Mouse (Mus musculus) right cerebral cortex, postnatal 25 days (tissue): ENCODE measurements around the gene Hmces.

ENCODE experiments used
- DNase-seq: peaks from one replicate; pipeline ENCODE4 v3.0.0; 2022

The Hmces gene

DNA sequence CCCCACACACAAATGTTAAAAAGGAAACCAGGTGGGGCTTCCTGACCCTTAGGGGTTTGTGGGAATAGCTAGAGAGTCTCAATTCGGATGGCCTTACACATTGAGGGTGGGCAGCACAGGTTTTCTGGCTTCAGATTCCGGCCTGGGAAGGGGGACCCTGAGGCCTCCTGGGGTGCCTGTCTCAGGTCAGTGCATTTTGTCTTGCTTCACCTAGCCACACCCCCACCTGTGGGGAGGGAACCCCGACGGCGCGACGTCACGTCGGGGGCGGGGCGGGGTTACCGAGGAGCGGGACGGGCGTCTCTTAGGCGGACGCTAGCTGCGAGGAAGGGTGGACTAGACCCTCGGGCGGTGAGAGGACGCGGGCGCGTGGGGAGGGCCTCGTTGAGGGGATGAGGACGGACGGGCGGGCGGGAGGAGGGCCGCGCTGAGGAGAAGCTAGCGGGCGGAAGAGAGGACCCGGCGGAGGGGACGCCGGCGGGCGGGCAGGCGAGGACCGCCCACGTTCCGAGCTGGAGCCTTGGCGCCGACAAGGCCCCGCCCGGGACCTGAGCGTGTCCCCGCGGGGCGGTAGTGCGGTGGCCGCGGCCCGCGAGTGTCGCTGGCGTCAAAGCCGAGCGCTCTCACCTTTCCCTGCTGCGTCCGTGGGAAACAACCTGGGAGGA, at the start of gene Hmces:
Gene Hmces (plus strand): TSS at position 275 of the 665 bp plus-strand sequence.
- peak; percentile 70 for DNase-seq

DNA sequence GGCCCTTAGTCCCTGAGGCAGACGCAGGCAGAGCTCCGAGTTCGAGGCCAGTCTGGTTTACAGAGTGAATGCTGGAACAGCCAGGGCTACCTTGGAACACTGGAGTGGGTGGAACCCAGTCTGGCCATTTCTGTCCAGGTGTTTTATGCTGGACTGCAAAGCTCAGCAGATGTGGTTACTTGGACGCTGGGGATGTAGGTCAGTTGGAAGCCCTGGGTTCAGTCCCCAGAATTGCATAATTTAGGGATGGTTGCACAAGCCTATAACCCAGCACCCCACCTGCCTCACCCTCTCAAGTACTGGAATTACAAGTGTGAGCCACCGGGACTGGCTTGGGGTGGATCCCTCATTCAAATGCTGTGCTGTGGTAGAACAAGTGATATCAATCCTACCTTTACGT, 47.5 kb upstream of the Hmces start:
- DNase-seq = no peak

DNA sequence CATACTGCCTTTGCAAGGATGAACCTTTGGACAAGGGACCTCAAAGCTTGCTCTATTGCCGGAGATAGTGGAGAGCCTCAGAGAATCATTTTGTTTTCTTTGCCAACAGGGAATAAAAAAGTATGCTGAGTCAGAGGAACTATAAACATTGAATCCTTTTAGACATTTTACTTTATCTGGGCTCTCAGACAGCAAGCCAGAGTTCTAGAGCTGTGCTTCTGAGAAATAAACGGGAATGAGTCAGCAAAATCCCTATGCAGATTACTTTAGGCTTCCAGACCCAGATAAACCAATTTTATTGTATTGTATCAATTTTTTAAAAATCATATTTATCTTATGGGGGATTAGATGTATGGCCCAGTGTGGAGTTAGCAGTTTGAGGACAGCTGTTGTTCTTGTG, 46.5 kb upstream of the Hmces start:
- no peak for DNase-seq

DNA sequence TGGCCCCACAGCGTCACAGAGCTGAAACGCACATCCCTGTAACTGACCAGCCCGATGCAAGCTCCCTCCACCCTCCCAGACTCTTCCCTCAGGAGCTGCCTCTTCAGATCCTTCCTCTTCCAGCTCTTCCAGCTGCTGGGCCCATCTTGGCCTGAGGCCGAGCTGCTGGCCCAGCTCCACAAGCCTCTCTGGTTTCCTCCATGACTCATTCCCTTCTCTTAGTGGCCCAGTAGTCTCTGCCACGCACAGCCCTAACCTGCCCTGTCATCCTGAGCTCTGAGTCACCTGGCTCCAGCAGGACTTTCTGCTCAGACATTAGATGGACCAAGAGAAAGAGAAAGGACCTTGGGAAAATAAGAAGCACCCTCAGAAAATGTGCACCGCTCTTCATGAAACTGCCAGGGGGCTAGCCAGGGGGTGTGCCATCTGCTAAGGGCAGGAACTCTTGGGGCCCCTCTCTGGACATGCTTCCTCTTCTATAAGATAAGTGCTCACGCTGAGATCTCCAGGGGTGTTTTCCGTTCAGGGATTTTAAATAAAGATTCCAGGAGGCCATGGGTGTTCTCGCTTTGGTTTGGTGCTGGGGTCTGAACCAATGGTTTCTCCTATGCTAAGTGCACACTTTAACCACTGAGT, 44.7 kb upstream of the Hmces start:
- no peak for DNase-seq

DNA sequence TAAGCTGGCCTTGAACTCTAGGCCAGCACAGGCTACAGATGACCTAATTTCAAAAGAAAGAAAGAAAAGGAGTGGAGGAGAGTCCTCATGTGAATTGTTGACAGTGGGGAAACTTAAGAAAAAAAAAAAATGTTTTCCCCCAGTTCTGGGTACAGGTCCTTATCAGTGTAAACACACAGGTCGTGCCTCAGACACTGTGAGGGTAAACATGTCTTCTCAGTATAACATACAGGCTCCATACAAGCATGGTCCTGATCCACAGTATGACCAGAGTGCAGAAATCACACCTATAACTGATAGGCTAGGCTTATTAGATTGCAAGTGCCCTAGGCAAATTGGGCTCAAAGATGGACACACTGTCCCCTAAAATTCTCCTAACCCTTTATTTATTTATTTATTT, 43.3 kb upstream of the Hmces start:
- DNase-seq = no peak

DNA sequence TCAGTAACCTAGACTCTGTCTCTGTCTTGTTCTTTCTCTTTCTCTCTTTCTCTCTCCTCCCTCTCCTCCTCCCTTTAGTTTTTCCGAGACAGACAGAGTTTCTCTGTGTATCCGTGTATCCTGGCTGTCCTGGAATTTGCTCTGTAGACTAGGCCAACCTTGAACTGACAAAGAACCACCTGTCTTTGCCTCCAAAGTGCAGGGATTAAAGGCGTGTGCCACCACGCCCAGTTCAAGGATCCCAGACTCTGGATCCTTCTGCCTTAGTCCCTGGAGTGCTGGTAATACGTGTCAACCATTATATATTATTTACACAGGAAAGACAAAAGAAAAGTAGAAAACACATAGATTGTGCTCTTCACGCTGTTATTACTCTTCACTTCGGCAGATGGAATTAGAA, 42.5 kb upstream of the Hmces start:
- DNase-seq = no peak

DNA sequence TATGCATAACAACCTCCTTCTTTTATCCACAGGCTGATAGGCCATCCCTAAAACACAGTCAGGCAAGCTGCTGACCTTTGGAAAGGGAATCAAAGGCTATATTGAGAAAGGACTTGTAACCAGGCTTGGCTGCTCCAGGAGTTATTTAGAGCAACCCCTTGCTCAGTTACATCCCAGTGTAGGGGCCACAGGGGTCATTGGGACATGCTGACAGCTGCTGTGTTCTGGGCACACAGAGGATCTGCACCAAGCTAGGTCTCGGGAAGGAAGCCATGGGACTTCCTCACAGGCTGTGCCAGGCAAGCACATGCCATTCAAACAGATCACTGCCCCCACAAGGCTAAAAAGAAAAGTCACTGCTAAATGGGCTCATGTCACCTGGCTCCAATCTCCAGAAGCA, 40.6 kb upstream of the Hmces start:
- no peak for DNase-seq

DNA sequence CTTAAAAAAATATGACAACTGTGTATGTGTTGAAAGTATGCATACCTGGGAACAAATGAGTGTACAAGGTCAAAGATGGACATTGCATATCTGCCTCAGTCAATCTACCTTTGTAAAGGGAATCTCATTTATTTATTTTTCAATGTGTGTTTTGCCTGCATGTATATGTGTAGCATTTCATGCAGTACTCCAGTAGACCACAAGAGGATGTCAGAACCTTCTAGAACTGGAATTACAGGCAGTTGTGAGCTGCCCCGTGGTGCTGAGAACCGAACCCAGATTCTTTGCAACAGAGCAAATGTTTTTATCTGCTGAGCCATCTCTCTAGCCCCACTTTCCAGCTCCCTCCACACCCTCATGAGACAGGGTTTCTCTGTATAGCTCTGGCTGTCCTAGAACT, 39.8 kb upstream of the Hmces start:
- no peak for DNase-seq

DNA sequence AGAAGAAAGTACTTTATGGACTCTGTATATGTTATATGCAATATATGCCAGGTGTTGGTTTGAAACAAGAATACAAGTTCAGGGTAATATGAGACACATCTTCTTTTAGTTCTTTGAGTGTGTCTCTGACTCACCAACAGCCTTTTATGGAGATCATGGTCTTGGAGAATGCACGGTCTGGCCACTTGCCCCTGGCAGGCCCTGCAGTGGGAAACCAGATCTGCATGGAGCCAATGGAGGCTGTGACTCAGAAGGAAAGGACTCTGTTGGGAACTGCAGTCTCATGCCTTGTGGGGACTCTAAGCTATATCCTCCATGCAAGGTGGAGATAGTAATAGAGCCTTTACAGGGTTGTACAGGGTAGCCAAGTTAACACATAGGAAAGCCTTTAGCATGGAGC, 38.7 kb upstream of the Hmces start:
- no peak for DNase-seq

DNA sequence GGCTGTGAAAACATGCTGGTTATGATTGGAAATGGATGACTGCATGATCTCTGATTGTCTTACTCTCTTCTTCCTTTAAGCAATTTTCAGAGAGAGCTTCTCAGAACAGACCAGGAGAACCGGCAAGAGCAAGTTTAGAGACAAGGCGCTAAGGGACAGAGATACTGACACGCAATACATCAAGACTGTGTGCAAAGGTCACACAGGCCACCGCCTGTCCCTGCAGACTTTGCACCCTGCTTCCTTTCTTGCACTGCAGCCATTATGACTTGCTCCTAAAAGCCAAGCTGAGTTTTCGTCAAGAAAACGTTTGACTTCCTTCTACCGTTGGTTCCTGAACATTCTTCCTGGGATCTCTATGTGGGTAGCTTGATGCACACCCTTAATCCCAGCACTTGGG, 38.2 kb upstream of the Hmces start:
- no peak for DNase-seq

DNA sequence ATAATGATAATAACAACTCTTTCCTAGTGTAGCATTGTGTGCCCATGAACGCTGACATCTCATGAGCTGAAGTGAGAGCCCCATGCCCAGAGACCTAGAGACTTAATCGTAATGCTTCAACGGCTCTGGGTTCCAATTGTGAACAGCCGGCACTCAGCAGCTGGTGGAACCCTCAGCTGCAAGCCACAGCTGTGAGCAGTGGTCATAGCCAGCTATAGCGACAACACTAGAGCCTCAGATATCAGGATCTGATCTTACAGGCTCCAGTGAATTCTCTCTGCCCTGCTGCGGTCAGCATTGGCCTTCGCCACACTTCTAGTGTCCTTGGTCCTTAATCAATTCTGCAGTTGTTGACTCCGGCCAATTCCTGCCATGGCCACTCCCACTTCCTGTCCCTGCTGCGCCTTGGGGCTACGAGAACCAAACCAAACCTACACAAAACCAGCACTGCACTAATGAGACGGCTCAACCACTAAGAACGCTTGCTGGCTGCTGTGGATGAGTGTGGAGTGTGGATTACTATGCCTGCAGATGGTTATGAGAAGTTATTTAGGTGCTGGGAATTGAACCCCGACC, 37.6 kb upstream of the Hmces start:
- no peak for DNase-seq

DNA sequence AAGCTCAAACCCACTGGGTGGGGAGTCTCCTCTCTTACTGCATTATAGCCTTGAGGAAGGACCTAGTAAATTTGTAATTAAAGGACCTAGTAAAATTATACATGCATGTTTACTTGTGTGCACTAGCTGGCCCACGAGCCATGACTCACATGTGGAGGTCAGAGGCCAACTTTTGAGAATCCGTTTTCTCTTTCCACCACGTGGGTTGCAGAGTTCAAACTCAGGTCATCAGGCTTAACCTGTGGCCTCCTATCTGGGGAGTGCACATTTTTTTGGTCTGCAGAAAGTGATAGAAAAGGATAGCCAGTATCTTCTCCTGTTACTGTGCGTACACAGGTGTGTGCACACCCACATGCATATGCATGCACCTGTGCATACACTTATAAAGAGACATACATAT, 34.7 kb upstream of the Hmces start:
- DNase-seq = no peak

DNA sequence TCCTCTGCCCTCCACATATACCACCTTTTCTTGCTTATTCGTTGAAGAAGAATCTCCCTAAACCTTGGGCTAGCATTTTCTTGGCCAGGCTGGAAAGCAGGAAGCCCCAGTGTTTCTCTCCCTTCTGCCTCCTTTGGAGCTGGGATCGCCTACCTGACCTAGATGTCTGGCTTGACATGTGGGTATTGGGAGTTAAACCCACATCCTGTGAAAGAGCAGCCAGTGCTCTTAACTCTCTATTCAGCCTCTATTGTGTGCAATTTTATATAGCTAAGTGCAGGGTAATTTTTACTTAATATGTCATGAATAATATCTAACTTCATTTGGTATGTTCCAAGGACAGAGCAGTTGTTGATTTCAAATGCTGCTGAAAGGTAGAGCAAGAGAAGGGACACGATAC, 34.1 kb upstream of the Hmces start:
- DNase-seq = no peak

DNA sequence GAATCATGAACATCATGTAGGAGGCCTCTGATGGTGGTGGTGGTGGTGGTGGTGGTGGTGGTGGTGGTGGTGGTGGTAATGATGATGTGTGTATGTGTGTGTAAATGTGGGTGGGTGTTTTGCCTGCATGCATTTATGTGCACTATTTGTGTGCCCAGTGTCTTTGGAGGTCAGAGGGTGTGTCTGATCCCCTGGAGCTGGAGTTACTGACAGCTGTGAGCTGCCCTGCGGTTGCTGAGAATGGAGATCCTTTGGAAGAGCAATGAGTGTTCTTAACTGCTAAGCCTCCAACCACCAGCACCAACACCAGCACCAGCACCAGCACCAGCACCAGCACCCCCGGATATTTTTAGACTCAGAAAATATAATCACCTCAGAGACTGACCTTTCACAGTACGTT, 31.5 kb upstream of the Hmces start:
- no peak for DNase-seq

DNA sequence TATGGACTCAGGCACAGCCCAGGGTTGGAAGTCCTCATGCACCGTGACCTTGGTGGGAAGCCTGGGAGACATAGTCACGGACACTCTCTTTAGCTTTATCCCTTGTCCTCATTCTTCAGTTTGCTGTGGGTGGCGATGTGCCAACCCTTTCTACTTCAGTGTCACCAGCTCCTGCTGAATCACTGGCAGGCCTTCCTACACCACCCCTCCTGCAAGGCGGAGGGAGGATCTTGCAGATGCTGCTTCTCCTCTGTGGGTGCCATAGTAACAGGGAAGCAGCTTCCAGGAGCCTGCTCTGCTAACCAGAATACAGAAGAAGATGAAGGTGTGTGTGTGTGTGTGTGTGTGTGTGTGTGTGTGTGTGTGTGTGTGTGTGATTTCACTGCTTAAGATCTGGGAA, 30.9 kb upstream of the Hmces start:
- DNase-seq = peak; percentile 81

DNA sequence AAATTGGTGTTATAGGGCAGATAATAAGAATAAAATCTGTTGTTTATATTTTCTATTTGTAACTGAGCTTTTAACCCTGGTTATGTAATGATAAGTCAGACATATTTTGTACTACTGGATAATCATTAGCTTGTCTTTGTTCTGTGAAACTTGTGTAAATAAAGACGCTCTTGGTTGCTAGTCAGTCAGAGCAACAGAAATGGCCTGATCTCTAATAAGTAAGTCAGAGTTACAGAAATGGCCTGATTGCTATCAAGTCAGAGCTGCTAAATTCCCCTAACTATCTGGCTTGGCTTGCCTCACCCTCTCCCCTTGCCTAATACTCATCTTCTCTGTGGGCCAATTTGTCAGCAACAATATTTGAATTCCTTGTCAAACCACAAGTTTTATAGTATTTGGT, 27.0 kb upstream of the Hmces start:
- DNase-seq = no peak

DNA sequence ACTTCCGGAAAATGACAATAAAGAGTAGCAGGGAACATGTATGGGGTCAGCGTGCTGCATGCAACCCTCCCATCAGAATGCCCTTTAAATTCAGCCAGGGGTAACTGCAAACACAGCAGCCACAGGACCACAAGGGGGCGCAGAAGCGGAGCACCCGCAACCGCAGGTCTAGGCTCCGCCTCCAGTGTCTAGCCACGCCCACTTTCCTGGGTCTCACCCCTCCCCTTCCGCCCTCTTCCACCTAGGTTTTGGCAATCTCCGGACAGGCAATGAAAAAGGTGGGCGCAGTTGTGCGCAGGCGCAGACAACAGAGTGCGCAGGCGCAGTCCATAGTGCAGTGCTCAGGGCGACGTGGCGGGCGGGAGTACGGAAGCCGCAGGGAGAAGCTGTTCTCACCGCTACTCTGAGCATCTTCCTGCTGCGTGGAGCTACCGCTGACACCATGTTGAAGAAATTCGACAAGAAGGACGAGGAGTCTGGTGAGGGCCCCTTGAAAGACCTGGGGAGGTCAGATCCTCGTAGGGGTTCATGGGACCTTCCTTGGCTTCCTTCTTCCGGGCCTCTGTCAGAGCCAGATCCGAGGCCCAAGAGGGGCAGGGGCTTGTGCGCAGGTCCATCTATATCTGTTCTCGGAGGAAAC, 26.0 kb upstream of the Hmces start, which contains the start of gene Copg1:
Gene Copg1 (plus strand): TSS at position 221 of the 640 bp plus-strand sequence.
- DNase-seq = peak; percentile 100

DNA sequence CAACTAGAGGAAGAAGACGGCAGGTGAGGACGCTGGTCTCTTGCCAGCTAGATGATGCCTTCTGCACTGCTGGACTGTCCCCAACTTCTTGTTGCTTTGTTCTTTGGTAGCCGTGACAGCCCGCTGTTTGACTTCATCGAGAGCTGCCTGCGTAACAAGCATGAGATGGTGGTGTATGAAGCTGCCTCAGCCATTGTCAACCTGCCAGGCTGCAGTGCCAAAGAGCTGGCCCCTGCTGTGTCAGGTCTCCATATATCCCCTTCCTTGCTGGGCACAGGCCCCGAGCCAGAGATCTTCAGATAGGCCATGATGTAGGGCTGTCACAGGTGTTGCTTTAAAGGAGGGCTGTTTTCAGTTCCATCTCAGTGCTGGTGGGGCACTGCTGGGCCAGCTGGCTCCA, 19.8 kb upstream of the Hmces start:
- DNase-seq = no peak

DNA sequence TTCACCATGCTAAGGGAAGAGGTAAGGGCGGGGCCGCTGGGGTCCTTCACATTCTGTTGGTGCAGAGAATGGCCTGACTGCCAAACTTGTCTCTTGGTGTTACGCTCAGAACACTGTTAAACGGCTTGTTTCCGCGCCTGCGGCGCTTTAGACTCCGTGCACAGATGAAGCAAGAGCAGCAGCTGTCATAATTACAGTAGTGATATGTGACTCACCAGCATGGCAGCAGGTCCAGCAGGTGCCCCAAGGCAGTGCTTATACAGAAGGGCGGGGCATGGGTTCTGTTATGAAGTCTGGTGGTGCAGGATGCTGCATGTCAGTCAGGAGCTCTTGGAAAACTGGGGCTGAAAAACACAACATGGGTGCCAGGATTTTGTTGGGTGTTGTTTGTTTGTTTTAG, 15.7 kb upstream of the Hmces start:
- no peak for DNase-seq

DNA sequence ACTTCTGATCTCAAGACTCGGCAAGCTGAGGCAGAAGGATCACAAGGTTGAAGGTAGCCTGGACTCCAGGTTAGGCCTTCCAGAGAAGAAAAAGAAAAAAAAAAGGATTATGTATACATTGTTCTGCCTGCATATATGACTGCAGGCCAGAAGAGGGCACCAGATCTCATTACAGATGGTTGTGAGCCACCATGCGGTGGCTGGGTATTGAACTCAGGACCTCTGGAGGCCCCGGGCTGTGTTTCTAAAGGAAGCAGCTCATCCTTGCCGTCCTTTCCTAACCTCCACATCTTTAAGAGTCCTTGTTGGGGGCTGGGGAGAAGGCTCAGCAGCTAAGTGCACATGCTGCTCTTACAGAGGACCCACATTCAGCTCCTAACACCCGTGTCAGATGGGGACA, 7.1 kb upstream of the Hmces start:
- DNase-seq = peak; percentile 5

DNA sequence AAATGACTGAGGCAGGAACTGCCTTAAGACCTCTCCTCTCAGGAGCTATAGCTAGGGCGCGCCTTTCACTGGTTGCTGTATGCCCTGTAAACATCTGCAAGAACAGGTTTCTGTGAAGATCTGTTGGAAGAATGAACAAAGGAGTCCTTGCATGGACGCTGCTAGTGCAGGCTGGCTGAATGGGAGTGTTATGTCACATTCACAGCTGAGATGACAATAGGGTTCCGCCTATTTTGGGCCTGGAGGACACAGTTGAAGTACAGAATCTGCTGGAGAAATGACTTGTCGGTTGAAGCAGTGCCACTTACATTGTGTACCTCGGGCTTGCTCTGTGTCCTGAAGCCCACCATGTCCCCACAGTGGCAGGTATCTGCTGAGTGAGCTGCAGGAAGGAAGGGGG, 4.6 kb upstream of the Hmces start:
- DNase-seq = no peak

DNA sequence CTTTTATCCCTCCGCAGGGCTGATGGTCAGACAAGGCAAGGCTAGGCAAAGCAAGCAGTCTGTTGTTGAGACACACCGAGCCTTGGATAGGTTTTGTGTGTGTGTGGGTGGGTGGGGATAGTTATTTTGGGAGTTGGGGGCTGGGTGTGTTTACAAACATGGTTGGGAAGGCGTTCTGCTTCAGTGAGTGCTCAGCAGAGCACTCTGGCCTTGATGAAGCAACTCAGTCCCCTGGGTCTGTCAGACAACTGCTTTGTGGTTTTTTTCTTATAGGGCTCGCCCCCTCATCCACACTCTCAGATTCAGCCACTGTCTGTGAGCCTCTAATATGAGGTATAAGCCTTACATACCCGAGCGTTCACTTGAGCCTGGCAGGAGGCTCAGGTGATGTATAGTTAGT, 2.2 kb upstream of the Hmces start:
- no peak for DNase-seq

DNA sequence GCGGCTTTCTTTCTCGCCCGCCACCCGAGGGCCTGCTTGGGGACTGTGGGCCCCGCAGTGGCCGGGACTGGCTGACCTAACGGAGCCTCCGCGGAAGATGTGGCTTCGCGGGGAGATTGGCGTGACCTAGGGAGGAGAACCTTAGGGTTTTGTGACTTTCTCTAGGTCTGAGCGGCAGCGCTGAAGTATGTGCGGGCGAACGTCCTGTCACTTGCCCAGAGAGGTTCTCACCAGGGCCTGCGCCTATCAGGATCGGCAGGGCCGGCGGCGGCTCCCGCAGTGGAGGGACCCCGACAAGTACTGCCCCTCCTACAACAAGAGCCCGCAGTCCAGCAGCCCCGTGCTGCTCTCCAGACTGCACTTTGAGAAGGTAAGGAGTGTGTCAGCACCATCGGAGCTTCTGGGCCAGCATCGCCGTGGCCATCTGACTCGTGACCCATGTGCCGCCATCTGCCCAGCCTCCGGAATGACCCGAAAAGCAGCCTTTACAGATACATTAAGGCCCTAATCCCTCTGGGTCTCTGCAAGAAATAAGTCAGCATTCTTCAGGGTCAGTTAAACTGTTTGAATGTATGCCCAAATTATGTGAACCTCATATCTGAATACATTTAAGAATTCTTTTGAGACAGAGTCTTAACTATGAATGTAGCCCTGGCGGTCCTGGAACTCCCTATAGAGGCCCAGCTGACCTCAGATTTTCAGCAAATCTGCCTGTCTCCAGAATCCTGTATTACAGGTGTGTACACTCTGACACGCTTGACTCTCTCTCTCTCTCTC, 779 bp downstream of the Hmces start:
- DNase-seq = peak; percentile 49
